In the genomic region with DNA sequence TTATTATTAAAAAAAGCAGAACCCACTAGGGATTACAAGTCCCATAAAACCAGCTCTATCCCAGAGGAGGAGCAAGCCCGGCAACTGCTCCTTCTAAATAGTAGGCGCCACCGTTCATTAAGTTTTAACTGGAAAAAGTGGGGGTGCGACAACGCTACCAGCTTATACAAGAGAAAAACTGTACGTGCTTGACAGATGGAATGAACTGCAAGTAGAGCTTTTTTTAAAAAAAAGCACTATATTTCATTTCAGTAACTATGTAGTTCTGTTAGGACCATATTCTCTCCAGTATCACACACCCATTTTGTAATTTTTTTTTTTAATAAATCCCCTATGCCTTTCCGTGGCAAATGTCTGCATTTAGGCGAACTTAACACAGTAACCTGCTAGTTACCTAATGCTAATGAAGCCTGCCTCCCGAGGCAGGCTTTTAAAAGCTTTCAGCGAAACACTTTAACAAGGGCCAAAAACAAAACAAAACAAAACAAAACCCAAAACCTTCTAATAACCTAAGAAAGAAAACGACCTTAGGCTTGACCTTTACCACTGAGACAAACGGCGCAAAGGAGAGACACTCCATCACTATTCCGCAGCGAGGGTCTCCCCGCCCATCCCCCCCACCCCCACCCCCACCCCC, we compare ENCODE assay signal across 8 mouse cellular contexts. TPM values are rescaled to one million over a fixed set of nuclear protein-coding genes. Genes with fewer than 3 reads are reported as not detected.
DNase-seq lines count a peak whose midpoint lies in the region; ATAC-seq and TF ChIP-seq lines count a peak whose summit lies in the region.

No protein-coding gene starts in this region.

- intact Hi-C loops in gastrocnemius, adult 2 months (cut with DNase I): no loop called here

- no peaks in the 10 kb centered on the region for H3K9me3 ChIP-seq in forebrain, embryonic 14.5 days (replicated peaks; ENCODE audit: control insufficient read depth, low read length)
- no peaks in the 10 kb centered on the region for H3K9me3 ChIP-seq in limb, embryonic 12.5 days
- H3K9me3 ChIP-seq in stomach, embryonic 14.5 days (ENCODE audit: control insufficient read depth, low read depth, low read length): no peaks in the 10 kb centered on the region

- peak overlapping the region; percentile 95 for H3K27ac ChIP-seq in gastrocnemius, adult 2 months
- H3K27ac ChIP-seq in forebrain, embryonic 14.5 days (ENCODE audit: low read depth, low read length): no peak overlapping the region
- H3K27ac ChIP-seq in limb, embryonic 12.5 days: peak overlapping the region; percentile 93
- H3K27ac ChIP-seq in stomach, embryonic 14.5 days (ENCODE audit: low read length): no peak overlapping the region

- H3K27me3 ChIP-seq in forebrain, embryonic 14.5 days (replicated peaks; ENCODE audit: control insufficient read depth, insufficient read depth, low read length): no peaks in the 10 kb centered on the region
- no peaks in the 10 kb centered on the region for H3K27me3 ChIP-seq in limb, embryonic 12.5 days
- no peaks in the 10 kb centered on the region for H3K27me3 ChIP-seq in stomach, embryonic 14.5 days (ENCODE audit: control insufficient read depth, insufficient read depth, low read length)

- H3K36me3 ChIP-seq in forebrain, embryonic 14.5 days (ENCODE audit: control insufficient read depth, insufficient read depth, low read length): no peaks in the 10 kb centered on the region
- H3K36me3 ChIP-seq in limb, embryonic 12.5 days: no peaks in the 10 kb centered on the region
- H3K36me3 ChIP-seq in stomach, embryonic 14.5 days (ENCODE audit: control insufficient read depth, insufficient read depth, low read length): no peaks in the 10 kb centered on the region

- H3K9ac ChIP-seq in forebrain, embryonic 14.5 days (ENCODE audit: low read length): peak overlapping the region; percentile 95
- H3K9ac ChIP-seq in limb, embryonic 12.5 days (replicated peaks): peak overlapping the region; percentile 96
- peak overlapping the region; percentile 19; the same call in 1 of the 2 replicates for H3K9ac ChIP-seq in stomach, embryonic 14.5 days (replicated peaks; ENCODE audit: low read depth, low read length)

- H3K4me1 ChIP-seq in forebrain, embryonic 14.5 days (ENCODE audit: control insufficient read depth, insufficient read depth, low read length): peaks cover 12% of the 10 kb centered on the region
- H3K4me1 ChIP-seq in limb, embryonic 12.5 days (replicated peaks): peaks cover 23% of the 10 kb centered on the region
- H3K4me1 ChIP-seq in stomach, embryonic 14.5 days (ENCODE audit: control insufficient read depth, insufficient read depth, low read length): peaks cover 12% of the 10 kb centered on the region; the same call in 1 of the 2 replicates

- H3K4me3 ChIP-seq in gastrocnemius, adult 2 months: peak overlapping the region; percentile 100
- peak overlapping the region; percentile 93 for H3K4me3 ChIP-seq in forebrain, embryonic 14.5 days (ENCODE audit: low read depth, low read length)
- H3K4me3 ChIP-seq in limb, embryonic 12.5 days (replicated peaks): peak overlapping the region; percentile 94
- H3K4me3 ChIP-seq in stomach, embryonic 14.5 days (ENCODE audit: low read depth, low read length): peak overlapping the region; percentile 81

- 2% methylated on average over 16 of the region's 16 CpGs for WGBS in forebrain, embryonic 14.5 days
- WGBS in limb, embryonic 12.5 days: 1% methylated on average over 16 of the region's 16 CpGs
- WGBS in stomach, embryonic 14.5 days: 2% methylated on average over 16 of the region's 16 CpGs

- no peak for ATAC-seq in forebrain, embryonic 14.5 days
- ATAC-seq in limb, embryonic 12.5 days (ENCODE audit: insufficient number of reproducible peaks, insufficient read depth, low FRiP score, low TSS enrichment, low read depth): no peak
- no peak for ATAC-seq in stomach, embryonic 14.5 days (ENCODE audit: insufficient number of reproducible peaks, insufficient read depth, low FRiP score, low read depth)

- no peak for DNase-seq in gastrocnemius, adult 2 months
- DNase-seq in gastrocnemius, adult 18-20 months (ENCODE audit: low spot score): no peak
- peak; percentile 14 for DNase-seq in CD4-positive helper T cell, adult 2 months (ENCODE audit: low read depth, low spot score)
- peak; percentile 53 for DNase-seq in forebrain, embryonic 14.5 days (ENCODE audit: low spot score)
- no peak for DNase-seq in gastrocnemius, postnatal 4 days (ENCODE audit: low spot score in 2 of 2)
- DNase-seq in layer of hippocampus, adult 9-10 months (ENCODE audit: low spot score): no peak

- peak overlapping the region; percentile 69 for H3K4me2 ChIP-seq in forebrain, embryonic 14.5 days (ENCODE audit: low read length)
- H3K4me2 ChIP-seq in limb, embryonic 12.5 days: peak overlapping the region; percentile 68
- H3K4me2 ChIP-seq in stomach, embryonic 14.5 days (replicated peaks; ENCODE audit: low read depth, low read length): peak overlapping the region; percentile 51

- no peak for TF ChIP-seq CTCF in gastrocnemius, adult 2 months (IDR thresholded peaks at IDR 0.05)

RNA-seq across cellular contexts. Expression of a gene that starts 1.0 kb away (rescaled TPM):
- total RNA-seq in gastrocnemius, adult 2 months (2021): 10 to 100 TPM; 29.9 to 38.6 TPM
- total RNA-seq in gastrocnemius, adult 18-20 months (2021): 10 to 100 TPM; 31.5 to 32.0 TPM
- 57.6 and 59.1 TPM in 2 replicates for polyA plus RNA-seq in forebrain, embryonic 14.5 days (2014; fragmentation: Nextera tagmentation; extraction: Ambion mirVana)
- 62.9 and 71.7 TPM in 2 replicates for polyA plus RNA-seq in limb, embryonic 12.5 days (2016; fragmentation: Nextera tagmentation; extraction: Ambion mirVana)
- 53.5 and 60.7 TPM in 2 replicates for polyA plus RNA-seq in stomach, embryonic 14.5 days (2014; fragmentation: Nextera tagmentation; extraction: Ambion mirVana)
- 10 to 100 TPM; 46.0 to 51.7 TPM for total RNA-seq in gastrocnemius, postnatal 4 days (2021)

RNA-seq across cellular contexts. Expression of a gene that starts 45.5 kb away (rescaled TPM):
- total RNA-seq in gastrocnemius, adult 2 months (2021): 1,000 to 10,000 TPM; 5,559 to 6,662 TPM
- 1,000 to 10,000 TPM; 5,308 to 5,533 TPM for total RNA-seq in gastrocnemius, adult 18-20 months (2021)
- polyA plus RNA-seq in forebrain, embryonic 14.5 days (2014; fragmentation: Nextera tagmentation; extraction: Ambion mirVana): 3.6 and 5.6 TPM in 2 replicates
- polyA plus RNA-seq in limb, embryonic 12.5 days (2016; fragmentation: Nextera tagmentation; extraction: Ambion mirVana): 43.4 and 46.7 TPM in 2 replicates
- 0.24 and 1.0 TPM in 2 replicates for polyA plus RNA-seq in stomach, embryonic 14.5 days (2014; fragmentation: Nextera tagmentation; extraction: Ambion mirVana)
- 1,000 to 10,000 TPM; 2,428 to 2,570 TPM for total RNA-seq in gastrocnemius, postnatal 4 days (2021)

Comparison
In these comparisons a context has a peak if more than half of its experiments do, and no peak if none do; other contexts are left out.
1. DNase-seq: peak in CD4-positive helper T cell, adult 2 months (single experiment) and forebrain, embryonic 14.5 days (single experiment); none in gastrocnemius, adult 2 months (single experiment), gastrocnemius, adult 18-20 months (single experiment), gastrocnemius, postnatal 4 days (0 of 2) and layer of hippocampus, adult 9-10 months (single experiment).
2. H3K27ac ChIP-seq: peak in gastrocnemius, adult 2 months (single experiment) and limb, embryonic 12.5 days (single experiment); none in forebrain, embryonic 14.5 days (single experiment) and stomach, embryonic 14.5 days (single experiment).
3. H3K9ac ChIP-seq: peak in every context shown above with its lines; median percentile 96 in limb, embryonic 12.5 days; 95 in forebrain, embryonic 14.5 days; 19 in stomach, embryonic 14.5 days.
4. Peak in every context shown above with its lines, with median percentiles within 50 percentile points of each other: H3K4me3 ChIP-seq and H3K4me2 ChIP-seq.